Mouse (Mus musculus) G1E (cell line): ENCODE data around the gene Tcf25. TPM values are rescaled to one million over a fixed set of nuclear protein-coding genes. Genes with fewer than 3 reads are reported as not detected.

ENCODE experiments used
- ATAC-seq: 2 replicates; pipeline ENCODE4 v1.8.0; 2016; ENCODE audit warnings: mild to moderate bottlenecking; ENCODE audit not compliant: insufficient number of reproducible peaks, poor library complexity, low FRiP score, severe bottlenecking; ENCODE audit errors: extremely low read depth
- DNase-seq: peaks from one replicate; pipeline ENCODE4 v3.0.0; 2012; ENCODE audit warnings: low spot score
- H3K27me3 ChIP-seq: 2 replicates; pipeline ENCODE4 v1.6.1; 2012; ENCODE audit warnings: mild to moderate bottlenecking, low read length, inconsistent platforms; ENCODE audit not compliant: insufficient read depth
- H3K36me3 ChIP-seq: replicated peaks from 2 replicates; pipeline ENCODE3; 2012; ENCODE audit warnings: mild to moderate bottlenecking, inconsistent platforms
- H3K4me1 ChIP-seq: 2 replicates; pipeline ENCODE4 v1.6.1; 2012; ENCODE audit warnings: low read depth, low read length, inconsistent platforms, mixed read lengths; ENCODE audit not compliant: insufficient read depth
- H3K4me3 ChIP-seq: 2 replicates; pipeline ENCODE4 v1.5.1; 2012; ENCODE audit warnings: low read depth, mild to moderate bottlenecking, inconsistent platforms, low read length, moderate library complexity, mixed read lengths
- H3K9me3 ChIP-seq: replicated peaks from 2 replicates; pipeline ENCODE4 v1.6.1; 2012; ENCODE audit warnings: inconsistent platforms
- CTCF ChIP-seq: IDR thresholded peaks from 2 replicates; pipeline ENCODE4 v1.5.1; 2012; ENCODE audit warnings: low read depth, low read length, inconsistent platforms, mixed read lengths
- GATA1 ChIP-seq: IDR thresholded peaks from 2 replicates; pipeline ENCODE4 v1.6.1; 2012; ENCODE audit warnings: borderline replicate concordance, low read length, inconsistent platforms, mixed read lengths
- GATA2 ChIP-seq: IDR thresholded peaks from 2 replicates; pipeline ENCODE4 v1.6.1; 2012; ENCODE audit warnings: low read depth, low read length, inconsistent platforms, borderline replicate concordance
- POLR2AphosphoS5 ChIP-seq: IDR thresholded peaks from 2 replicates; pipeline ENCODE4 v1.6.1; 2012; ENCODE audit warnings: low read depth, low read length, inconsistent platforms; ENCODE audit not compliant: insufficient replicate concordance
- TAL1 ChIP-seq: conservative IDR thresholded peaks from 2 replicates; pipeline ENCODE4 v1.6.1; 2012; ENCODE audit warnings: low read depth, low read length, inconsistent platforms, mixed read lengths
- polyA plus RNA-seq: library from polyadenylated mRNA; stranded (reverse); fragments of >175 nt; gene quantifications from 2 replicates; pipeline ENCODE4 v1.2.3, GENCODE M21; 2012
- total RNA-seq, 2 experiments: library from RNA; stranded (forward) in 1 of 2; stranded (reverse) in 1 of 2; fragments of 200-1000 nt in 1 of 2; fragments of >200 nt in 1 of 2; fragmentation: Nextera tagmentation in 1 of 2; gene quantifications; 2 replicates each; pipeline ENCODE4 v1.2.3; 2014 to 2017

Gene Tcf25
- total and polyA plus RNA-seq, 3 experiments = 91.6 to 125 (median 123) TPM

GRCm38 (mm10) chr8:123361082-123361739 is 12.3 kb upstream of the Tcf25 start:
- peaks cover 53% of the 10 kb centered on the region for H3K27me3 ChIP-seq
- no peaks in the 10 kb centered on the region for H3K36me3 ChIP-seq
- ATAC-seq = no peak
- peak; percentile 60 for DNase-seq
- no peaks in the 10 kb centered on the region for H3K9me3 ChIP-seq
- H3K4me1 ChIP-seq = no peaks in the 10 kb centered on the region
- H3K4me3 ChIP-seq = no peak overlapping the region
- TF ChIP-seq CTCF (peak; percentile 41; the same call in 1 of the 2 replicates), GATA2 (no peak)

DNA sequence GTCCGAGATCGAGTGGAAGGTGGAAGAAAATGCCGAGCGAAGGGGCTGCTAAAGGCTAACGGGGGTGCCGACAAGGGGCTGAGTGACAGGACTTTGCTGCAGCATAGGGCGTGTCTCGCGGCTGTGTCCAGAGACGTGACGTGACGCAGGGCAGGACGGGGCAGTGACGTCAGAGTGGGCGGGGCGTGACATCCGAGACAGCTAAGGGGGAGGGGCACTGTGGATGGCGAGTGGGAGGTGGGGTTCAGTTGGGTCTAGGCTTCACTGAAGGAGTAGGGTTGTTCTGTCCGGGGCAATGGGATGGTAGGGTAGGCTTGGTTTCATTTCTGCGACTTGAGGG is 656 bp downstream of the Tcf25 start:
- no peaks in the 10 kb centered on the region for H3K9me3 ChIP-seq
- ATAC-seq = peak; percentile 86
- peak overlapping the region; percentile 90 for H3K4me3 ChIP-seq
- peaks cover 21% of the 10 kb centered on the region for H3K27me3 ChIP-seq
- H3K36me3 ChIP-seq = peaks cover 37% of the 10 kb centered on the region
- peaks cover 42% of the 10 kb centered on the region for H3K4me1 ChIP-seq
- DNase-seq = peak; percentile 93
- TF ChIP-seq TAL1 (no peak), CTCF (no peak), GATA1 (no peak), GATA2 (no peak), POLR2AphosphoS5 (no peak)

DNA sequence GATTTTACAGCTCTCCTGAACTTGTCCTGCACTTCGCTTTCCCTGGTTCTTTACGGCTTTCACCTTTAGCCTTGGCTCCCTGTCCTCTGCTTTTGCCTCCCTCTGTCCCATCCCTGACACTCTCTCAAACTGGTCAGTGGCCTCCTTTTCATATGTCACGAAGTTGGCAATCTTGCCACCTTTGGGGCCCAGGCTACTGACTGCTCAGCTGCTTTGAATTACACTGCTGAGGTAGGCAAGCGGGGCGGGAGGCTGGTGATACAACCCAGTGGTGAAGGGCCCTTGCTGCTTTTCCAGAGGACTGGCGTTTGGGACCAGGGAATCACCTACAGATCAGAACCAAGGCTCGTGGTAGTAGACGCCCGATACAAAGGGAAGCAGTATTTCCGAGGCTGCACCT is 2.1 kb downstream of the Tcf25 start:
- no peak for DNase-seq
- no peak overlapping the region; the same call in 1 of the 2 replicates for H3K4me3 ChIP-seq
- no peaks in the 10 kb centered on the region for H3K9me3 ChIP-seq
- TF ChIP-seq GATA1 (no peak), CTCF (no peak), GATA2 (no peak), TAL1 (no peak), POLR2AphosphoS5 (no peak)
- peaks cover 52% of the 10 kb centered on the region for H3K36me3 ChIP-seq
- ATAC-seq = no peak
- peaks cover 42% of the 10 kb centered on the region for H3K4me1 ChIP-seq
- peaks cover 7% of the 10 kb centered on the region for H3K27me3 ChIP-seq

GRCm38 (mm10) chr8:123376106-123376505 is 2.6 kb downstream of the Tcf25 start:
- Histone ChIP-seq H3K36me3 (peaks cover 56% of the 10 kb centered on the region), H3K9me3 (no peaks in the 10 kb centered on the region), H3K27me3 (peaks cover 3% of the 10 kb centered on the region), H3K4me3 (no peak overlapping the region), H3K4me1 (peaks cover 42% of the 10 kb centered on the region)
- TF ChIP-seq CTCF (no peak), TAL1 (no peak), GATA2 (no peak), GATA1 (no peak), POLR2AphosphoS5 (no peak)
- ATAC-seq (no peak), DNase-seq (no peak)

GRCm38 (mm10) chr8:123381711-123382110 is 8.2 kb downstream of the Tcf25 start:
- TF ChIP-seq GATA2 = no peak
- TF ChIP-seq CTCF = no peak
- no peak for TF ChIP-seq TAL1
- TF ChIP-seq GATA1 = no peak
- TF ChIP-seq POLR2AphosphoS5 = no peak
- H3K36me3 ChIP-seq = peaks cover 92% of the 10 kb centered on the region
- no peaks in the 10 kb centered on the region for H3K27me3 ChIP-seq

GRCm38 (mm10) chr8:123382516-123382915 is 9.0 kb downstream of the Tcf25 start:
- Histone ChIP-seq H3K4me3 (no peak overlapping the region), H3K4me1 (no peaks in the 10 kb centered on the region; the same call in 1 of the 2 replicates), H3K27me3 (no peaks in the 10 kb centered on the region), H3K9me3 (no peaks in the 10 kb centered on the region), H3K36me3 (peaks cover 93% of the 10 kb centered on the region)
- DNase-seq (no peak), ATAC-seq (no peak)
- no peak for TF ChIP-seq GATA1
- no peak for TF ChIP-seq CTCF
- TF ChIP-seq GATA2 = no peak
- no peak for TF ChIP-seq TAL1
- TF ChIP-seq POLR2AphosphoS5 = no peak

More at GRCm38 (mm10) chr8:123381711-123382110, 8.2 kb downstream of the Tcf25 start:
- DNase-seq (no peak), ATAC-seq (no peak)
- peaks cover 3% of the 10 kb centered on the region for H3K4me1 ChIP-seq
- no peak overlapping the region for H3K4me3 ChIP-seq
- no peaks in the 10 kb centered on the region for H3K9me3 ChIP-seq
